Mouse (Mus musculus): ENCODE measurements around the gene Ciita. TPM values are rescaled to one million over a fixed set of nuclear protein-coding genes. Genes with fewer than 3 reads are reported as not detected.

The Ciita gene
- polyA plus RNA-seq, 1 experiment from 2014 or later = 0.35 TPM

DNA sequence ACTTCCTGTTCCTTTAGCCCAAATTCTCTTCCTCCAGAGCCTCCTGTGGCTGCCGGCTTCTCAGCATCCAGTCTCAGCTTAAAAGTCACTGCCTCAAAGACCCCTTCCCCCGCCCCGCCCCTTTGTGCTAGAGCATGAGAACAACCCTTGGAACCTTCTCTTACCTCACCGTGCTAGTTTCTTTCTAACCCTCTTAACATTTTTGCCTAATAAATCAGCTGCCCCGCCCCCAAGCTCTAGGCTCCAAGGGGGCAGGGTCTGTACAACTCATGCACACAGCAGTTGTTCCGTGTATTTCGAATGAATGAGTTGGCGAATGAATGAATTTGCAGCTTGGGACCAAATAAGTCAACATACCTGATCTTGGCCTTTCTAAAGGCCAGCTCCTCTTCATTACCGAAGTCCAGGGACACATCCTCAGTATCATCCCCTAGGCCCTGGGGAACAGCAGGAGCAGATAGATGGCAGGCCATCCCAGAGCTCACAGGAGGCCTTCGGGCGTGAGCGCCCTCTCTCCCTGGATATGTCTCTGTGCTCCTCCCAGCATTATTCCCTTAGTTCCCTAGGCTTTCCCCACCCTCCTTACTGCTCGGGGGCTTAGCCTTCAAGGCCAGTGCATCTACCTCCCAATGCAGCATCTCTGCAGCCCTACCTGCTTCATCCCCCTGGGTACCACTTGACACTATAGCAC lies 33.1 kb upstream of the Ciita start:
- Histone ChIP-seq H3K27ac (ENCODE audit: low read depth) (0 out of 2 replicates have a peak overlapping the region, but pooled peaks have one; percentile 36), H3K9me3 (ENCODE audit: control insufficient read depth, low read length) (no peaks in the 10 kb centered on the region)

DNA sequence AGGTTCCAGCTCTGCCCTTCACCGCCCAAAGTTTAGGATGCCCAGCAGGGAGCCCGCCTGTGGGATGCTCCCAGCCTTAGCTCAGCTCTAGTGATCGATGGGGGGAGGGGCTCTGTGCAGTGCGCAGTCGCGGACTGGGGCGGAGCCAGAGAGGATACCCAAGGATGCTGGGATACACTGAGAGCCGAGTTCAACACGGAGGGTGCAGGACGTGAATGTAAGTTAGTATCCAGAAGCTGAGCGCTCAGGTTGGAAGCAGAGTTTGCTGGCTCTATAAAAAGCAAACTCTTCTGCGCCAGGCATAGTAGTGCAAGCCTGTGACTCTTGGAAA lies 32.6 kb upstream of the Ciita start, which contains the start of gene Tvp23a:
Gene Tvp23a (minus strand): TSS at position 99 of the 331 bp plus-strand sequence.
- DNase-seq (ENCODE audit: low spot score) = peak; percentile 87
- H3K4me2 ChIP-seq (ENCODE audit: low read length) = peak within 1 kb of the TSS; percentile 72
- peak within 1 kb of the TSS; percentile 43 for H3K9ac ChIP-seq (ENCODE audit: low read length)
- H3K4me1 ChIP-seq (replicated peaks; ENCODE audit: control insufficient read depth, insufficient read depth, low read length) = peaks cover 4% of the 10 kb centered on the region; the same call in 1 of the 2 replicates
- H3K4me3 ChIP-seq (ENCODE audit: low read depth, low read length) = peak within 1 kb of the TSS; percentile 41
- H3K27me3 ChIP-seq (replicated peaks; ENCODE audit: control insufficient read depth, insufficient read depth, low read length) = no peaks in the 10 kb centered on the region
- no peaks in the 10 kb centered on the region for H3K36me3 ChIP-seq (ENCODE audit: control insufficient read depth, insufficient read depth, low read length)
- H3K9me3 ChIP-seq (ENCODE audit: control insufficient read depth, low read length) = no peaks in the 10 kb centered on the region
- WGBS = 4% methylated on average over 12 of the region's 12 CpGs
- H3K27ac ChIP-seq (ENCODE audit: low read depth) = 0 out of 2 replicates have a peak within 1 kb of the TSS, but pooled peaks have one; percentile 36
- ATAC-seq (replicated peaks; ENCODE audit: low FRiP score, low TSS enrichment, low read depth) = peak; percentile 93

More for the DNA sequence above, 33.1 kb upstream of the Ciita start:
- Histone ChIP-seq H3K27me3 (replicated peaks; ENCODE audit: control insufficient read depth, insufficient read depth, low read length) (no peaks in the 10 kb centered on the region), H3K4me2 (ENCODE audit: low read length) (peak overlapping the region; percentile 72), H3K9ac (ENCODE audit: low read length) (peak overlapping the region; percentile 43), H3K36me3 (ENCODE audit: control insufficient read depth, insufficient read depth, low read length) (no peaks in the 10 kb centered on the region), H3K4me1 (replicated peaks; ENCODE audit: control insufficient read depth, insufficient read depth, low read length) (peaks cover 4% of the 10 kb centered on the region; the same call in 1 of the 2 replicates), H3K4me3 (ENCODE audit: low read depth, low read length) (peak overlapping the region; percentile 41)
- DNase-seq (ENCODE audit: low spot score) (no peak), ATAC-seq (replicated peaks; ENCODE audit: low FRiP score, low TSS enrichment, low read depth) (no peak; the same call in none of the 2 replicates)
- WGBS = 26% methylated on average over 13 of the region's 13 CpGs

DNA sequence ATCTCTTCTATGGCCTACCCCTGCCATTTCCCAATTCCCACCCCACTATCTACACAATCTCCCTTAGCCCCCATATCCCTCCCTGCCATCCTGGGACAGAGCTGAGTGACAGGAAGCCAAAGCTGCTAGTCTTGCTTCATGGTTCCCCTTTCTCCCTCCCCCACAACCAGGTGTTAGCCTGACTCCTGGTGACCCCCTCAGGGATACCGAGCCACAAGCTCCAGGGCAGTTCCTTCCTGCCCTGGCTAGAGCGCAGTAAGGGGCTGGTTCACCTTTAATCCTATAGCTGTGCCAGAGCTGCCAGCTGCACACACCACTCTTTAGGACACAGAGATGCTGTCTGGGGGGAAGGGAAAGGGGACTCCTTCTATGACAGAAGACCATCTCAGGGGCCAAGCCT lies 32.1 kb upstream of the Ciita start:
- ATAC-seq (replicated peaks; ENCODE audit: low FRiP score, low TSS enrichment, low read depth) (no peak), DNase-seq (ENCODE audit: low spot score) (no peak)
- H3K4me1 ChIP-seq (replicated peaks; ENCODE audit: control insufficient read depth, insufficient read depth, low read length) = peaks cover 4% of the 10 kb centered on the region; the same call in 1 of the 2 replicates
- no peaks in the 10 kb centered on the region for H3K9me3 ChIP-seq (ENCODE audit: control insufficient read depth, low read length)
- no peak overlapping the region for H3K27ac ChIP-seq (ENCODE audit: low read depth)
- H3K9ac ChIP-seq (ENCODE audit: low read length) = peak overlapping the region; percentile 43
- H3K36me3 ChIP-seq (ENCODE audit: control insufficient read depth, insufficient read depth, low read length) = no peaks in the 10 kb centered on the region
- H3K4me2 ChIP-seq (ENCODE audit: low read length) = peak overlapping the region; percentile 72
- no peaks in the 10 kb centered on the region for H3K27me3 ChIP-seq (replicated peaks; ENCODE audit: control insufficient read depth, insufficient read depth, low read length)
- peak overlapping the region; percentile 41 for H3K4me3 ChIP-seq (ENCODE audit: low read depth, low read length)
- 69% methylated on average over 2 of the region's 2 CpGs for WGBS

DNA sequence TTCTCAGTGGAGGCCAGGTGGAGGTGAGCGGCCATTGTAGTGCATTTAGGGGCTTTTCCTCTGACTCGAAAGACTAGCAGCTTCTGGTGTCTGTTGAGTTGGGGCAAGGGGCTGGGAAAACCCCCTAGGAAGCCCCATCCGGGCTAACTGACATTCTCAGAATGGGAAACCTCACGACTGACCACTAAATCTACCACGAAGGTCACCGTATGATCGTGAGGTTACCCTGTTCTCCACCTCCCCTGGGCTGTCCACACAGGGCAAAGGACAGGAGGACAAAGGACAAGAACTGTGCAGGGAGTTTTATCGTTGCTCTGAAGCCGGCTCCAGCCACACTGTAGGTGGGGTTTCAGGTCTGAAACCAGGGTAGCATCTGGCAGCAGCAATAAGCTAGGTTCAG lies 30.9 kb upstream of the Ciita start:
- ATAC-seq (replicated peaks; ENCODE audit: low FRiP score, low TSS enrichment, low read depth) = no peak
- Histone ChIP-seq H3K27me3 (replicated peaks; ENCODE audit: control insufficient read depth, insufficient read depth, low read length) (no peaks in the 10 kb centered on the region), H3K4me1 (replicated peaks; ENCODE audit: control insufficient read depth, insufficient read depth, low read length) (peaks cover 4% of the 10 kb centered on the region; the same call in 1 of the 2 replicates), H3K9ac (ENCODE audit: low read length) (no peak overlapping the region), H3K4me3 (ENCODE audit: low read depth, low read length) (no peak overlapping the region), H3K36me3 (ENCODE audit: control insufficient read depth, insufficient read depth, low read length) (no peaks in the 10 kb centered on the region), H3K9me3 (ENCODE audit: control insufficient read depth, low read length) (no peaks in the 10 kb centered on the region), H3K27ac (ENCODE audit: low read depth) (no peak overlapping the region), H3K4me2 (ENCODE audit: low read length) (no peak overlapping the region)
- no peak for DNase-seq (ENCODE audit: low spot score)
- 87% methylated on average over 9 of the region's 9 CpGs for WGBS

DNA sequence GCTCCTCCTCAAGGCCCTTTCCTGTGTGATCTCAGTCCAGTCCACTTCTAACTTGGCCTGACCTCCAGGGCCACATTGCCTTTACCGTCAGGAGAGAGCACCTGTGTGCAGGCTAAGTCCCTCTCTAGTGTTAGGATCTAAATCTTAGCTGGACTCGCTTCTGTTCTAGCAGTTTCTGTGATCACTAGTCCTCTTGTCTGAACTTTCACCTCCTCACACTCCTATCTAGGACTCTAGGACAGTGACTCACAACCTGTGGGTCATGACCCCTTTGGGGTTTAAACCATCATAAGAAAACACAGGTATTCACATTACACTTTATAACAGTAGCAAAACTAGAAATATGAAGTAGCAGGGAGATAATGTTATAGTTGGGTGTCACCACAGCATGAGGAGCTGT lies 28.0 kb upstream of the Ciita start:
- Histone ChIP-seq H3K4me3 (ENCODE audit: low read depth, low read length) (no peak overlapping the region), H3K9ac (ENCODE audit: low read length) (no peak overlapping the region), H3K27ac (ENCODE audit: low read depth) (no peak overlapping the region), H3K4me1 (replicated peaks; ENCODE audit: control insufficient read depth, insufficient read depth, low read length) (peaks cover 4% of the 10 kb centered on the region; the same call in 1 of the 2 replicates), H3K4me2 (ENCODE audit: low read length) (no peak overlapping the region), H3K27me3 (replicated peaks; ENCODE audit: control insufficient read depth, insufficient read depth, low read length) (no peaks in the 10 kb centered on the region), H3K36me3 (ENCODE audit: control insufficient read depth, insufficient read depth, low read length) (no peaks in the 10 kb centered on the region), H3K9me3 (ENCODE audit: control insufficient read depth, low read length) (no peaks in the 10 kb centered on the region)
- no peak for DNase-seq (ENCODE audit: low spot score)
- no peak for ATAC-seq (replicated peaks; ENCODE audit: low FRiP score, low TSS enrichment, low read depth)
- 86% methylated on average over 2 of the region's 2 CpGs for WGBS

DNA sequence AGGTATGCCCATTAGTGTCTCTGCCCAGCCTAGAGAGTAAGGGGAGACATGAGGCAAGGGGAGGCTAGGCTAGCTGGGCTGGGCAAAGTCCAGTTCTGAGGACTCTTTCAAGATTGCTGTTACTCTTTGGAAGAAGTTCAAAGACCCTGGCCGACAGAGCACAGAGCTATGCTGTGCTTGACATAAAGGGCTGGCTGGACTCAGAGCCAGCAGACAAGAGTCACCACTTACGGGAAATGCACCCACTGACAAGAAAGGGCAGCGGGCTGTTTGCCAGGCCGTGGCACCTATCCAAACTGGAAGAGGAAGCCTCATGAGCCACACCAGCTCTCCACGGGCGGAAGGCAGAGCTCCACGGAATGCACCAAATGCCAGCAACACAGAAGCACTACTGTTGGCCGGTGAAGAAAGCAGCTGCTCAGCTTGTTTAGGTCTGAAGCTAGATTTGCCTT lies 27.4 kb upstream of the Ciita start:
- no peak overlapping the region for H3K27ac ChIP-seq (ENCODE audit: low read depth)

DNA sequence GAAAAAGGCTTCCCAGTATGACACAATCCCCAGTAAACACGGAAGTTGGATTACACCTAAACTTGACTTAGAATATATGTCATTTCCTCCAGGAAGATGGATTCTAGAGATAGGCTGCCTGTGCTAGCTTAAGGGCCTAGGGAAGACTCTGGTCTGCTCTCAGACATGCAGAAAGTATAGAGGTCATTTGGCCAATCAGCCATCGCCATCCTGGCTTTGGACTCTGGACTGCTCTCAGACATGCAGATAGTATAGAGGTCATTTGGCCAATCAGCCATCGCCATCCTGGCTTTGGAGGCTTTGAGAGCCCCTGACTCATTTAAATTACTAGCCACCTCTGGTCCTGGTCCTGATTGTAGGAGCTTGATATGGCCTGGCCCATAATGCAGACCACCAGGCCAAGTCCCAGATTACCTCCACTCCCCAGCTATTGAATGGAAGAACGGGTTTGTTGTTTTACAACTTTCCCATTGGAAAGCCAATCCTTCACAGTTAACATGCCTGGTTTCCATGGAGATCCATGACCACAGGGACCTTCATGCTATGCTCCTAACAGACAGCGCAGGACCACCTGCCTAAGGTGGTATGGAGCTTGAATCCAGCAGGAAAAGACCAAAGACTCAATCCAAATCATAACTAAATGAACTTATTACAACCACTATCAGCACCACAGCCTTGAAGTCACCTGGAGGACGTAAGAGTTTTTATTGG lies 25.8 kb upstream of the Ciita start:
- no peak overlapping the region for H3K27ac ChIP-seq (ENCODE audit: low read depth)
- no peaks in the 10 kb centered on the region for H3K36me3 ChIP-seq (ENCODE audit: control insufficient read depth, insufficient read depth, low read length)
- H3K9me3 ChIP-seq (ENCODE audit: control insufficient read depth, low read length) = no peaks in the 10 kb centered on the region
- ATAC-seq (replicated peaks; ENCODE audit: low FRiP score, low TSS enrichment, low read depth) (no peak), DNase-seq (ENCODE audit: low spot score) (no peak)
- H3K4me2 ChIP-seq (ENCODE audit: low read length) = no peak overlapping the region
- no peak overlapping the region for H3K4me3 ChIP-seq (ENCODE audit: low read depth, low read length)
- WGBS = 58% methylated on average over 6 of the region's 6 CpGs
- no peaks in the 10 kb centered on the region for H3K4me1 ChIP-seq (replicated peaks; ENCODE audit: control insufficient read depth, insufficient read depth, low read length)
- H3K9ac ChIP-seq (ENCODE audit: low read length) = no peak overlapping the region
- no peaks in the 10 kb centered on the region for H3K27me3 ChIP-seq (replicated peaks; ENCODE audit: control insufficient read depth, insufficient read depth, low read length)

More for the DNA sequence above, 27.4 kb upstream of the Ciita start:
- no peak for DNase-seq (ENCODE audit: low spot score)
- H3K27me3 ChIP-seq (replicated peaks; ENCODE audit: control insufficient read depth, insufficient read depth, low read length) = no peaks in the 10 kb centered on the region
- H3K36me3 ChIP-seq (ENCODE audit: control insufficient read depth, insufficient read depth, low read length) = no peaks in the 10 kb centered on the region
- no peak overlapping the region for H3K4me3 ChIP-seq (ENCODE audit: low read depth, low read length)
- no peak overlapping the region for H3K9ac ChIP-seq (ENCODE audit: low read length)
- no peak for ATAC-seq (replicated peaks; ENCODE audit: low FRiP score, low TSS enrichment, low read depth)
- peaks cover 2% of the 10 kb centered on the region; the same call in 1 of the 2 replicates for H3K4me1 ChIP-seq (replicated peaks; ENCODE audit: control insufficient read depth, insufficient read depth, low read length)
- H3K4me2 ChIP-seq (ENCODE audit: low read length) = no peak overlapping the region
- no peaks in the 10 kb centered on the region for H3K9me3 ChIP-seq (ENCODE audit: control insufficient read depth, low read length)
- WGBS = 69% methylated on average over 8 of the region's 8 CpGs

DNA sequence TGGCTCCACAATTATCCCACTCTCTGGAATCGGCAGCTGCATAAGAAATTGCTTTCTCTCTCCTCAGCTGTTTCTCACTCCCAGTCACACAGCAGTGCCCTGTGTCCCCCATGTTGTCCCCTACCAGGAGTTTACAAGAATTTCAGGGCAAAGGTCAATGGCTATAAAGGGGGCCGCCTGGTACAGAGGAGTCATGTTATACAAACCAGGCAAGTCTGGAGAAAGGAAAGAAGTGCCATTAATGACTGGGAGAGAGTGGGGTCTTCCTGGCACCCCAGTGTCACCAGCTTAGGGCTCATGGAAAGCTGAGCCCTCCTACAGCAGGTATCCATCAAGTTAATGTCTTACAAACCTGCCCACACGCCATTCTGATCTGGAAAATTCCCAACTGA lies 25.3 kb upstream of the Ciita start:
- Histone ChIP-seq H3K9ac (ENCODE audit: low read length) (no peak overlapping the region), H3K36me3 (ENCODE audit: control insufficient read depth, insufficient read depth, low read length) (no peaks in the 10 kb centered on the region), H3K4me3 (ENCODE audit: low read depth, low read length) (no peak overlapping the region), H3K4me1 (replicated peaks; ENCODE audit: control insufficient read depth, insufficient read depth, low read length) (no peaks in the 10 kb centered on the region), H3K9me3 (ENCODE audit: control insufficient read depth, low read length) (no peaks in the 10 kb centered on the region), H3K27me3 (replicated peaks; ENCODE audit: control insufficient read depth, insufficient read depth, low read length) (no peaks in the 10 kb centered on the region), H3K27ac (ENCODE audit: low read depth) (no peak overlapping the region), H3K4me2 (ENCODE audit: low read length) (no peak overlapping the region)
- 14% methylated on average over 3 of the region's 3 CpGs for WGBS
- ATAC-seq (replicated peaks; ENCODE audit: low FRiP score, low TSS enrichment, low read depth) = 0 out of 2 replicates have a peak, but pooled peaks have one; percentile 62
- no peak for DNase-seq (ENCODE audit: low spot score)

Data from intestine, embryonic 14.5 days (tissue).